Mouse (Mus musculus): ENCODE data around the gene Atp5g1. TPM values are rescaled to one million over a fixed set of nuclear protein-coding genes. Genes with fewer than 3 reads are reported as not detected.

Atp5g1 gene
- polyA plus RNA-seq (2012; rRNA removed; ENCODE audit: low replicate concordance), result 1,425 and 1,729 TPM in 2 replicates

DNA sequence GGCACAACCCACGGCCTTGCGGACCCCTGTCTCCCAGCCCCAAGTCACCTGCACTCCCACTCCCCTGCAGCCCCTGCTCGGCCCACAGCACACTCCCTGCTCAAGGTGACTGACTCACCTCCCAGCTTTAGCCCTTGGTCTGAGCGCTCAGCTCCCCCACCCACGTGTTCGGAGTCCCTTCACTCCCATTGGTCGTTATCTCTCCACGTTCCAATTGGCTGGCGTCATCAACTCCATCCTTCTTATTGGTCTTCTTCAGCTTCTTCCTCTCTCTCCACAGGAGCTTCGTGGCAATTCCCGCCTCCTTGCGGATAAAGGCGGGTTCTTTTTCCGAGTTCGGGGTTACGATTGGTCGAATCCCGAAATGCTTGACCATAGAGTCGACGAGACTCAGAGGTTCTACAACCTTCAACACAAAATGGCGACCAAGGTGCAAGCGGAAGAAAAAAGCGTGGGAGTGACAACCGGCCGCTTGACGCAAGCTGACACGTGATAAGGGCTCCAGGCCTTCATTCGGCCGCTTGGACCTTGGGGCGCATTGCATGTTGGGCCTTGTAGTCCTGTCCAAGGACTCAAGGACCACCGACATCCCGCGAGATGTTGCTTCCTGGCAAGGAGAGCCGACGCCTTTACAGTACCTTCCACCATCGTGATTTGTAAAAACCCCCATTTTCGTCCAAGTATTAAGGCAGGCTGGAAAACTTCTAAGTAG is at the start of gene Atp5g1:
Gene Atp5g1 (minus strand): TSS at position 162 of the 712 bp plus-strand sequence.

DNA sequence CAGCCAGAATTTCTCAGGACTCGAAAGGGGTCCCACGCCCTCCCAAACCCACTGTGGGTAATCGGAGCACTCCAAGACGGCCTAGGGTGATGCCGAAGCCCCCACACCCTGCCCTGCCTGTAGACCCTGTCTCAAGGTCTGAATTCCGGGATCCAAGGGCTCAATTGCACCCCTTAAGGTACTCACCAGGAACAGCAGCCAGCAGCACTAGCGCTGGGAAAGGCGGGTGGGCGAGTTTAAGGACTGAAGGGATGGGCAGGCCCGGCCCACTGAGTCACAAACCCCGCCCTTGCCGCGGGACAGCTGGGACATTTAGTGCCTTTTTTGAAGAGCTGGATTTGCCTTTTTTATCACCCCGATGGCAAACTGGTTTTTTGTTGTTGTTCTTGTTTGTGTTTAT is 36.3 kb upstream of the Atp5g1 start, which contains the start of gene Calcoco2:
Gene Calcoco2 (minus strand): TSS at position 214 of the 400 bp plus-strand sequence.

GRCm38 (mm10) chr11:96065215-96065911 is 10.1 kb downstream of the Atp5g1 start, which contains the start of gene Ube2z:
TSS of gene Ube2z (minus strand) at chr11:96065388.

DNA sequence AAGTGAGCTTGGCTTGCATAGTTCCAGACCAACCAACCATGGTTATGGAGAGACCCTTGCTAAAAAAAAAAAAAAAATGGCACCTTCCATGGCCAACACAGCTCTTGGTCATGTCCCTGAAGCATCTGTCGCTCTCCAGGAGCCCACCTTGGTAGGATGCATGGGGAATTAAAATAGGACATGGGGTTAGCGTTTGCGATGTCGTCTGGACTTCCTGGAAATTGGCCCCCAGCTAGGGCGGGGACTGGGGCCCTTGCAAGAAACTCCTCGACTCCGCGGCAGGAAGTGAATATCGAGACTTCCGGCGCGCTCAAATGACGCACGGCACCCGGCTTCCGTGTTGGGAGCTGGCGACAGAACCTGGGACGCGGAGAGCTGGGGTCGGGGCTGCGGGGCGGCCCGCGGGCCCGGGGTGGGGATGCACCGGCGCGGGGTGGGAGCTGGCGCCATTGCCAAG is 40.8 kb downstream of the Atp5g1 start, which contains the start of gene Snf8:
Gene Snf8 (plus strand): TSS at position 290 of the 457 bp plus-strand sequence.

Other genes starting within 250 kb of the Atp5g1 start
- gene Gngt2, start 238.5 kb downstream of the Atp5g1 start, polyA plus RNA-seq (2012; rRNA removed; ENCODE audit: low replicate concordance), result 0.74 and 4.5 TPM in 2 replicates
- 37.9 and 75.9 TPM in 2 replicates for gene Abi3, start 233.2 kb downstream of the Atp5g1 start, polyA plus RNA-seq (2012; rRNA removed; ENCODE audit: low replicate concordance)
- gene B4galnt2, start 160.8 kb downstream of the Atp5g1 start, polyA plus RNA-seq (2012; rRNA removed; ENCODE audit: low replicate concordance), result 60.2 and 69.6 TPM in 2 replicates
- 0.01 TPM in 1 of 2 replicates, not detected in the other for gene Igf2bp1, start 69.7 kb downstream of the Atp5g1 start, polyA plus RNA-seq (2012; rRNA removed; ENCODE audit: low replicate concordance)
- 29.2 and 58.2 TPM in 2 replicates for gene Gip, start 51.1 kb downstream of the Atp5g1 start, polyA plus RNA-seq (2012; rRNA removed; ENCODE audit: low replicate concordance)
- gene Snf8, start 40.8 kb downstream of the Atp5g1 start, polyA plus RNA-seq (2012; rRNA removed; ENCODE audit: low replicate concordance), result 12.5 and 20.3 TPM in 2 replicates
- 13.4 and 17.6 TPM in 2 replicates for gene Ube2z, start 10.3 kb downstream of the Atp5g1 start, polyA plus RNA-seq (2012; rRNA removed; ENCODE audit: low replicate concordance)
- gene Calcoco2, start 36.3 kb upstream of the Atp5g1 start, polyA plus RNA-seq (2012; rRNA removed; ENCODE audit: low replicate concordance), result not detected in 2 replicates
- 0.18 TPM in 1 of 2 replicates, not detected in the other for gene Ttll6, start 58.1 kb upstream of the Atp5g1 start, polyA plus RNA-seq (2012; rRNA removed; ENCODE audit: low replicate concordance)
- gene Hoxb13, start 118.6 kb upstream of the Atp5g1 start, polyA plus RNA-seq (2012; rRNA removed; ENCODE audit: low replicate concordance), result 0.04 and 0.38 TPM in 2 replicates
- 0.07 and 0.15 TPM in 2 replicates for gene Hoxb9, start 195.8 kb upstream of the Atp5g1 start, polyA plus RNA-seq (2012; rRNA removed; ENCODE audit: low replicate concordance)
- 0.51 and 6.0 TPM in 2 replicates for gene Hoxb8, start 206.2 kb upstream of the Atp5g1 start, polyA plus RNA-seq (2012; rRNA removed; ENCODE audit: low replicate concordance)
- 0.23 and 1.7 TPM in 2 replicates for gene Hoxb7, start 211.0 kb upstream of the Atp5g1 start, polyA plus RNA-seq (2012; rRNA removed; ENCODE audit: low replicate concordance)
- 1.3 and 11.0 TPM in 2 replicates for gene Hoxb6, start 216.8 kb upstream of the Atp5g1 start, polyA plus RNA-seq (2012; rRNA removed; ENCODE audit: low replicate concordance)
- gene Hoxb5, start 227.7 kb upstream of the Atp5g1 start, polyA plus RNA-seq (2012; rRNA removed; ENCODE audit: low replicate concordance), result 3.1 and 4.1 TPM in 2 replicates
- gene Hoxb4, start 242.6 kb upstream of the Atp5g1 start, polyA plus RNA-seq (2012; rRNA removed; ENCODE audit: low replicate concordance), result 4.6 and 4.9 TPM in 2 replicates
- gene Hoxb3, start 247.7 kb upstream of the Atp5g1 start, polyA plus RNA-seq (2012; rRNA removed; ENCODE audit: low replicate concordance), result 3.2 and 6.5 TPM in 2 replicates

Measured in duodenum, adult 2 months (tissue).